Mouse (Mus musculus) forebrain, postnatal 0 days (tissue): ENCODE data around the gene Hoxb2. TPM values are rescaled to one million over a fixed set of nuclear protein-coding genes. Genes with fewer than 3 reads are reported as not detected.

Experiments
- ATAC-seq: fragments of 200-750 bp; cut with Nextera tagmentation; 2 replicates; pipeline ENCODE4 v1.8.0; 2017; ENCODE audit warnings: mild to moderate bottlenecking, moderate library complexity
- DNase-seq: peaks from one replicate; pipeline ENCODE4 v3.0.0-alpha.2; 2015
- H3K27ac ChIP-seq: fragments of 300-500 bp; sonication (generic); 2 replicates; pipeline ENCODE4 v1.5.1; 2014; ENCODE audit warnings: low read depth, mild to moderate bottlenecking, antibody characterized with exemption, low read length, moderate library complexity, mixed read lengths
- H3K27me3 ChIP-seq: fragments of 300-500 bp; sonication (generic); 2 replicates; pipeline ENCODE4 v1.6.1; 2014; ENCODE audit warnings: mild to moderate bottlenecking, low read length, mixed read lengths; ENCODE audit not compliant: insufficient read depth
- H3K36me3 ChIP-seq: fragments of 300-500 bp; sonication (generic); 2 replicates; pipeline ENCODE4 v1.6.1; 2014; ENCODE audit warnings: mild to moderate bottlenecking, moderate library complexity; ENCODE audit not compliant: insufficient read depth
- H3K4me1 ChIP-seq: fragments of 300-500 bp; sonication (generic); 2 replicates; pipeline ENCODE4 v1.6.1; 2014; ENCODE audit warnings: antibody characterized with exemption; ENCODE audit not compliant: insufficient read depth
- H3K4me2 ChIP-seq: fragments of 300-500 bp; sonication (generic); 2 replicates; pipeline ENCODE4 v1.6.1; 2014; ENCODE audit warnings: low read depth, mild to moderate bottlenecking, moderate library complexity
- H3K4me3 ChIP-seq: fragments of 300-500 bp; sonication (generic); 2 replicates; pipeline ENCODE4 v1.5.1; 2014; ENCODE audit warnings: low read depth, low read length, mixed read lengths
- H3K9ac ChIP-seq: fragments of 300-500 bp; sonication (generic); 2 replicates; pipeline ENCODE4 v1.6.1; 2014; ENCODE audit warnings: mild to moderate bottlenecking
- H3K9me3 ChIP-seq: fragments of 300-500 bp; sonication (generic); 2 replicates; pipeline ENCODE4 v1.6.1; 2016; ENCODE audit warnings: low read length
- CTCF ChIP-seq: sonication (generic); IDR thresholded peaks from 2 replicates; pipeline ENCODE4 v1.5.1; 2016; ENCODE audit warnings: antibody characterized with exemption, control low read depth, low read depth
- WGBS: fragments of 180-500 bp; shearing (Covaris S2); extraction: QIAGEN DNeasy Blood & Tissue Kit; methylation state at CpG from one replicate; pipeline ENCODE4 v1.1.7; 2014; 5-methylcytosine and 5-hydroxymethylcytosine counted together
- microRNA counts: library from miRNA; unstranded; fragments of <30 nt; microRNA quantifications from one replicate; lab custom pipeline; 2015
- microRNA-seq, 2 experiments: library from miRNA; unstranded; fragments of <30 nt; microRNA quantifications; one replicate each; pipeline ENCODE4; 2016
- polyA plus RNA-seq: library from polyadenylated mRNA; unstranded; fragments of >200 nt; fragmentation: Nextera tagmentation; extraction: Ambion mirVana; gene quantifications from 2 replicates; pipeline ENCODE4 v1.2.1, GENCODE M21; 2015
- total RNA-seq: library from RNA; depleted of rRNA; stranded (reverse); fragments of >200 nt; gene quantifications from 2 replicates; pipeline ENCODE4 v1.2.3, GENCODE M21; 2014; rRNA removed

The Hoxb2 gene
- total and polyA plus RNA-seq, 2 experiments from 2014 or later = not detected

GRCm38 (mm10) chr11:96383381-96383780 is 33.1 kb downstream of the Hoxb2 start:
- DNase-seq (no peak), ATAC-seq (no peak)
- peaks cover 3% of the 10 kb centered on the region; the same call in 1 of the 2 replicates for H3K27me3 ChIP-seq
- H3K4me1 ChIP-seq = no peaks in the 10 kb centered on the region
- no peaks in the 10 kb centered on the region for H3K36me3 ChIP-seq
- no peak overlapping the region for H3K4me2 ChIP-seq
- WGBS = 76% methylated on average over 5 of the region's 5 CpGs
- H3K9ac ChIP-seq = no peak overlapping the region
- H3K27ac ChIP-seq = no peak overlapping the region
- no peak overlapping the region for H3K4me3 ChIP-seq
- no peak for TF ChIP-seq CTCF
- H3K9me3 ChIP-seq = no peaks in the 10 kb centered on the region

GRCm38 (mm10) chr11:96387635-96388034 is 37.3 kb downstream of the Hoxb2 start:
- H3K27me3 ChIP-seq = no peaks in the 10 kb centered on the region
- no peak overlapping the region for H3K4me3 ChIP-seq
- no peak for TF ChIP-seq CTCF
- no peaks in the 10 kb centered on the region for H3K9me3 ChIP-seq
- H3K4me1 ChIP-seq = no peaks in the 10 kb centered on the region
- no peak for ATAC-seq
- no peak overlapping the region for H3K27ac ChIP-seq
- no peak overlapping the region for H3K4me2 ChIP-seq
- no peak overlapping the region for H3K9ac ChIP-seq
- no peak for DNase-seq
- WGBS = 88% methylated on average over 2 of the region's 2 CpGs
- no peaks in the 10 kb centered on the region for H3K36me3 ChIP-seq

GRCm38 (mm10) chr11:96396772-96397626 is 46.7 kb downstream of the Hoxb2 start:
- Histone ChIP-seq H3K27me3 (no peaks in the 10 kb centered on the region), H3K9me3 (no peaks in the 10 kb centered on the region), H3K9ac (no peak overlapping the region), H3K4me1 (no peaks in the 10 kb centered on the region), H3K4me2 (no peak overlapping the region), H3K27ac (no peak overlapping the region), H3K36me3 (no peaks in the 10 kb centered on the region), H3K4me3 (no peak overlapping the region)
- no peak for DNase-seq
- ATAC-seq = no peak
- 15% methylated on average over 15 of the region's 15 CpGs for WGBS
- no peak for TF ChIP-seq CTCF

- no peak overlapping the region for H3K4me3 ChIP-seq
- WGBS = 29% methylated on average over 7 of the region's 7 CpGs
- no peaks in the 10 kb centered on the region for H3K36me3 ChIP-seq
- ATAC-seq = no peak
- no peak for DNase-seq
- H3K4me1 ChIP-seq = no peaks in the 10 kb centered on the region
- no peak overlapping the region for H3K27ac ChIP-seq
- TF ChIP-seq CTCF = no peak
- no peak overlapping the region for H3K4me2 ChIP-seq
- no peak overlapping the region for H3K9ac ChIP-seq
- H3K27me3 ChIP-seq = no peaks in the 10 kb centered on the region
- H3K9me3 ChIP-seq = no peaks in the 10 kb centered on the region
Measured at GRCm38 (mm10) chr11:96397806-96398335, 47.5 kb downstream of the Hoxb2 start.

GRCm38 (mm10) chr11:96399923-96400322 is 49.6 kb downstream of the Hoxb2 start:
- H3K4me1 ChIP-seq = no peaks in the 10 kb centered on the region
- DNase-seq (no peak), ATAC-seq (no peak)
- no peak overlapping the region for H3K4me2 ChIP-seq
- TF ChIP-seq CTCF = no peak
- H3K4me3 ChIP-seq = no peak overlapping the region
- H3K27ac ChIP-seq = no peak overlapping the region
- no peaks in the 10 kb centered on the region for H3K9me3 ChIP-seq
- H3K27me3 ChIP-seq = no peaks in the 10 kb centered on the region
- no peaks in the 10 kb centered on the region for H3K36me3 ChIP-seq
- no peak overlapping the region for H3K9ac ChIP-seq
- 30% methylated on average over 8 of the region's 8 CpGs for WGBS

MicroRNA genes within 50 kb of the gene (microRNA counts, 519-probe panel; counts per million panel counts)
- microRNA mmu-miR-10a (lab: Ali Mortazavi, UCI) = 2,807 counts per million, percentile 22 among the panel's probes with 10 or more counts

Small RNAs within 50 kb of the gene (microRNA-seq; reads per million reads assigned to microRNA genes)
- 92.5 to 114 reads per million in 2 experiments for gene Mir10a

Other genes starting within 250 kb of the Hoxb2 start
- gene Calcoco2, start 238.6 kb upstream of the Hoxb2 start, total RNA-seq = not detected in 2 replicates
- gene Calcoco2, start 238.6 kb upstream of the Hoxb2 start, polyA plus RNA-seq = 0.10 TPM in 1 of 2 replicates, not detected in the other
- gene Ttll6, start 216.7 kb upstream of the Hoxb2 start, total RNA-seq = 0.43 and 0.54 TPM in 2 replicates
- 0.19 and 0.31 TPM in 2 replicates for gene Ttll6, start 216.7 kb upstream of the Hoxb2 start, polyA plus RNA-seq
- not detected in 2 replicates for gene Hoxb13, start 156.2 kb upstream of the Hoxb2 start, total RNA-seq
- gene Hoxb13, start 156.2 kb upstream of the Hoxb2 start, polyA plus RNA-seq = not detected in 2 replicates
- not detected in 2 replicates for gene Hoxb9, start 79.1 kb upstream of the Hoxb2 start, total RNA-seq
- not detected in 2 replicates for gene Hoxb9, start 79.1 kb upstream of the Hoxb2 start, polyA plus RNA-seq
- not detected in 2 replicates for gene Hoxb8, start 68.6 kb upstream of the Hoxb2 start, total RNA-seq
- not detected in 2 replicates for gene Hoxb8, start 68.6 kb upstream of the Hoxb2 start, polyA plus RNA-seq
- not detected in 2 replicates for gene Hoxb7, start 63.9 kb upstream of the Hoxb2 start, total RNA-seq
- not detected in 2 replicates for gene Hoxb7, start 63.9 kb upstream of the Hoxb2 start, polyA plus RNA-seq
- not detected in 2 replicates for gene Hoxb6, start 58.0 kb upstream of the Hoxb2 start, total RNA-seq
- not detected in 2 replicates for gene Hoxb6, start 58.0 kb upstream of the Hoxb2 start, polyA plus RNA-seq
- gene Hoxb5, start 47.2 kb upstream of the Hoxb2 start, total RNA-seq = not detected in 2 replicates
- gene Hoxb5, start 47.2 kb upstream of the Hoxb2 start, polyA plus RNA-seq = not detected in 2 replicates
- gene Hoxb4, start 32.3 kb upstream of the Hoxb2 start, total RNA-seq = not detected in 2 replicates
- not detected in 2 replicates for gene Hoxb4, start 32.3 kb upstream of the Hoxb2 start, polyA plus RNA-seq
- gene Hoxb3, start 27.2 kb upstream of the Hoxb2 start, total RNA-seq = not detected in 2 replicates
- not detected in 2 replicates for gene Hoxb3, start 27.2 kb upstream of the Hoxb2 start, polyA plus RNA-seq
- not detected in 2 replicates for gene Hoxb1, start 15.2 kb downstream of the Hoxb2 start, total RNA-seq
- not detected in 2 replicates for gene Hoxb1, start 15.2 kb downstream of the Hoxb2 start, polyA plus RNA-seq
- 1.6 and 3.2 TPM in 2 replicates for gene Skap1, start 114.1 kb downstream of the Hoxb2 start, total RNA-seq
- gene Skap1, start 114.1 kb downstream of the Hoxb2 start, polyA plus RNA-seq = 2.7 and 3.7 TPM in 2 replicates